Mouse (Mus musculus) intestine, embryonic 14.5 days (tissue): Measurements from ENCODE around the gene Rdh1. TPM values are rescaled to one million over a fixed set of nuclear protein-coding genes. Genes with fewer than 3 reads are reported as not detected.

Experiments used
- ATAC-seq: fragments of 200-750 bp; cut with Nextera tagmentation; replicated peaks from 2 replicates; pipeline ENCODE4 v1.8.0; 2017; ENCODE audit warnings: low read depth, moderate number of reproducible peaks, moderate TSS enrichment, moderate library complexity; ENCODE audit not compliant: low FRiP score, low TSS enrichment
- DNase-seq: peaks from one replicate; pipeline ENCODE4 v3.0.0-alpha.2; 2018; ENCODE audit warnings: low spot score
- H3K27ac ChIP-seq: fragments of 300-500 bp; sonication (generic); 2 replicates; pipeline ENCODE4 v1.5.1; 2014; ENCODE audit warnings: low read depth, mild to moderate bottlenecking, control low read depth
- H3K27me3 ChIP-seq: fragments of 300-500 bp; sonication (generic); replicated peaks from 2 replicates; pipeline ENCODE4 v1.6.1; 2014; ENCODE audit warnings: low read length, control low read depth; ENCODE audit not compliant: control insufficient read depth, insufficient read depth
- H3K36me3 ChIP-seq: fragments of 300-500 bp; sonication (generic); 2 replicates; pipeline ENCODE4 v1.6.1; 2014; ENCODE audit warnings: low read length, control low read depth; ENCODE audit not compliant: control insufficient read depth, insufficient read depth
- H3K4me1 ChIP-seq: fragments of 300-500 bp; sonication (generic); replicated peaks from 2 replicates; pipeline ENCODE4 v1.6.1; 2014; ENCODE audit warnings: low read length, control low read depth, mixed read lengths; ENCODE audit not compliant: control insufficient read depth, insufficient read depth
- H3K4me2 ChIP-seq: fragments of 300-500 bp; sonication (generic); 2 replicates; pipeline ENCODE4 v1.6.1; 2014; ENCODE audit warnings: low read length
- H3K4me3 ChIP-seq: fragments of 300-500 bp; sonication (generic); 2 replicates; pipeline ENCODE4 v1.5.1; 2014; ENCODE audit warnings: low read depth, low read length, control low read depth, mixed read lengths
- H3K9ac ChIP-seq: fragments of 300-500 bp; sonication (generic); 2 replicates; pipeline ENCODE4 v1.6.1; 2014; ENCODE audit warnings: mild to moderate bottlenecking, low read length
- H3K9me3 ChIP-seq: fragments of 300-500 bp; sonication (generic); 2 replicates; pipeline ENCODE4 v1.6.1; 2016; ENCODE audit warnings: low read length, control low read depth; ENCODE audit not compliant: control insufficient read depth
- WGBS: fragments of 180-500 bp; shearing (Covaris S2); extraction: QIAGEN DNeasy Blood & Tissue Kit; methylation state at CpG from one replicate; pipeline ENCODE4 v1.1.7; 2014; 5-methylcytosine and 5-hydroxymethylcytosine counted together
- polyA plus RNA-seq: library from polyadenylated mRNA; unstranded; fragments of >200 nt; fragmentation: Nextera tagmentation; extraction: Ambion mirVana; gene quantifications from 2 replicates; pipeline ENCODE4 v1.2.1, GENCODE M21; 2014

Gene Rdh1
- 0.07 TPM in 1 of 2 replicates, not detected in the other for polyA plus RNA-seq

GRCm38 (mm10) chr10:127759181-127760110 lies at the start of gene Rdh1, which contains the start of gene Rdh16f1:
Gene Rdh1, plus strand, starts transcription at chr10:127759721.
Gene Rdh16f1, plus strand, starts transcription at chr10:127759787.
- WGBS: 56% methylated on average over 9 of the region's 9 CpGs
- Histone ChIP-seq H3K4me3 (no peak within 1 kb of the TSS), H3K27me3 (no peaks in the 10 kb centered on the region), H3K9me3 (no peaks in the 10 kb centered on the region), H3K27ac (no peak within 1 kb of the TSS), H3K36me3 (no peaks in the 10 kb centered on the region), H3K4me2 (no peak within 1 kb of the TSS), H3K4me1 (peaks cover 5% of the 10 kb centered on the region; the same call in 1 of the 2 replicates), H3K9ac (no peak within 1 kb of the TSS)
- no peak for ATAC-seq
- DNase-seq: no peak

GRCm38 (mm10) chr10:127710331-127710730 lies 49.2 kb upstream of the Rdh1 start:
- DNase-seq: no peak
- no peak for ATAC-seq
- H3K4me2 ChIP-seq: no peak overlapping the region
- H3K27ac ChIP-seq: no peak overlapping the region
- H3K36me3 ChIP-seq: no peaks in the 10 kb centered on the region
- no peak overlapping the region for H3K9ac ChIP-seq
- H3K9me3 ChIP-seq: no peaks in the 10 kb centered on the region
- no peak overlapping the region for H3K4me3 ChIP-seq
- H3K4me1 ChIP-seq: peaks cover 2% of the 10 kb centered on the region; the same call in 1 of the 2 replicates
- H3K27me3 ChIP-seq: no peaks in the 10 kb centered on the region
- 77% methylated on average over 13 of the region's 13 CpGs for WGBS

DNA sequence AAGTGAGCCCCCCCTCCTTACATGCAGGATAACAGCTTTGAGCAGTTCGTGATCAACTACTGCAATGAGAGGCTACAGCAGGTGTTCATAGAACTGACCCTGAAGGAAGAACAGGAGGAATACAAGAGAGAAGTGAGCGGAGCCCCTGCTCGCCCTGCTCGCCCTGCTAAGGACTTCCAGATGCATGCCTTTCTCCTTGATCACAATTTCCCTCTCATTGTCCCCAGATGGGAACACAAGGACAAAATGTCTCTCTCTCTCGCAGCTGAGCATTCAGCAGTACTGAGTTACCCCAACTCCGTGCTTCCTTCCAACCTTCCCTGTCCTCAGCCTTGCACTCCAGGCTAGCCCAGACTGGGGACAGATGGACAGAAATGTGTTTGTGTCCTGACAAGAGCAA lies 46.8 kb upstream of the Rdh1 start:
- Histone ChIP-seq H3K27me3 (no peaks in the 10 kb centered on the region), H3K9ac (no peak overlapping the region), H3K4me2 (no peak overlapping the region), H3K9me3 (no peaks in the 10 kb centered on the region), H3K4me1 (no peaks in the 10 kb centered on the region), H3K27ac (no peak overlapping the region), H3K36me3 (no peaks in the 10 kb centered on the region), H3K4me3 (no peak overlapping the region)
- 81% methylated on average over 6 of the region's 6 CpGs for WGBS
- DNase-seq (no peak), ATAC-seq (no peak)

GRCm38 (mm10) chr10:127721671-127722418 lies 37.7 kb upstream of the Rdh1 start:
- Histone ChIP-seq H3K27ac (peak overlapping the region; percentile 92), H3K4me2 (peak overlapping the region; percentile 50), H3K36me3 (no peaks in the 10 kb centered on the region), H3K4me3 (peak overlapping the region; percentile 15), H3K9ac (peak overlapping the region; percentile 41; the same call in 1 of the 2 replicates), H3K4me1 (peaks cover 27% of the 10 kb centered on the region), H3K27me3 (0 out of 2 replicates have a peak, but pooled peaks cover 3% of the 10 kb centered on the region), H3K9me3 (no peaks in the 10 kb centered on the region)
- peak; percentile 67 for ATAC-seq
- 11% methylated on average over 20 of the region's 20 CpGs for WGBS
- peak; percentile 78 for DNase-seq

GRCm38 (mm10) chr10:127724178-127724577 lies 35.3 kb upstream of the Rdh1 start, which contains the start of gene Tac2:
Gene Tac2, plus strand, starts transcription at chr10:127724478.
- ATAC-seq (no peak), DNase-seq (no peak)
- Histone ChIP-seq H3K27me3 (0 out of 2 replicates have a peak, but pooled peaks cover 3% of the 10 kb centered on the region), H3K9me3 (no peaks in the 10 kb centered on the region), H3K4me3 (no peak within 1 kb of the TSS), H3K4me1 (peaks cover 27% of the 10 kb centered on the region), H3K27ac (no peak within 1 kb of the TSS), H3K4me2 (no peak within 1 kb of the TSS), H3K36me3 (no peaks in the 10 kb centered on the region), H3K9ac (no peak within 1 kb of the TSS)
- WGBS: 85% methylated on average over 3 of the region's 3 CpGs

DNA sequence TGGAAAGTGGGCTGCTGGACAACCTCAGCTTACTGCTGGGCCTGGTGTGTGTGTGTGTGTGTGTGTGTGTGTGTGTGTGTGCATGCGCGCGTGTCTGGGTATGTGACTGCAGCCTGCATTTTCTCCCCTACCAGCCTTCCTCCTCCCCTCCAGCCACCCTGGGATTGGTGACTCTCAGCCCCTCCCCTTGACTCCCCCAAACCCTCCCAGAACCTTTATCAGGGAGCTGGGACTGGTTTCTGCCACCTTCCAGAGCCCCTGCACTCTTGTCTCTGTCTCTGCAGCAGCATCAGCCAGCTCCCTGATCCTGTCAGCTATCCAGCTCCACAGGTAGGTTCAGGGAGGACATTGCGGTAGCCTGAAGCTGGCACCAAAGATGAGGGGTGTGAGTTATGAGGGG lies 34.4 kb upstream of the Rdh1 start:
- Histone ChIP-seq H3K4me2 (no peak overlapping the region), H3K27ac (no peak overlapping the region), H3K36me3 (no peaks in the 10 kb centered on the region), H3K9ac (no peak overlapping the region), H3K27me3 (0 out of 2 replicates have a peak, but pooled peaks cover 3% of the 10 kb centered on the region), H3K4me3 (no peak overlapping the region), H3K4me1 (peaks cover 27% of the 10 kb centered on the region), H3K9me3 (no peaks in the 10 kb centered on the region)
- ATAC-seq (no peak), DNase-seq (no peak)
- 44% methylated on average over 4 of the region's 4 CpGs for WGBS

- WGBS: 77% methylated on average over 8 of the region's 8 CpGs
- no peaks in the 10 kb centered on the region for H3K36me3 ChIP-seq
- H3K4me2 ChIP-seq: no peak overlapping the region
- DNase-seq (no peak), ATAC-seq (no peak)
- H3K9ac ChIP-seq: no peak overlapping the region
- no peaks in the 10 kb centered on the region for H3K9me3 ChIP-seq
- H3K4me3 ChIP-seq: no peak overlapping the region
- peaks cover 11% of the 10 kb centered on the region for H3K4me1 ChIP-seq
- no peaks in the 10 kb centered on the region for H3K27me3 ChIP-seq
- no peak overlapping the region for H3K27ac ChIP-seq
Observed at GRCm38 (mm10) chr10:127728437-127728836, 31.1 kb upstream of the Rdh1 start.

DNA sequence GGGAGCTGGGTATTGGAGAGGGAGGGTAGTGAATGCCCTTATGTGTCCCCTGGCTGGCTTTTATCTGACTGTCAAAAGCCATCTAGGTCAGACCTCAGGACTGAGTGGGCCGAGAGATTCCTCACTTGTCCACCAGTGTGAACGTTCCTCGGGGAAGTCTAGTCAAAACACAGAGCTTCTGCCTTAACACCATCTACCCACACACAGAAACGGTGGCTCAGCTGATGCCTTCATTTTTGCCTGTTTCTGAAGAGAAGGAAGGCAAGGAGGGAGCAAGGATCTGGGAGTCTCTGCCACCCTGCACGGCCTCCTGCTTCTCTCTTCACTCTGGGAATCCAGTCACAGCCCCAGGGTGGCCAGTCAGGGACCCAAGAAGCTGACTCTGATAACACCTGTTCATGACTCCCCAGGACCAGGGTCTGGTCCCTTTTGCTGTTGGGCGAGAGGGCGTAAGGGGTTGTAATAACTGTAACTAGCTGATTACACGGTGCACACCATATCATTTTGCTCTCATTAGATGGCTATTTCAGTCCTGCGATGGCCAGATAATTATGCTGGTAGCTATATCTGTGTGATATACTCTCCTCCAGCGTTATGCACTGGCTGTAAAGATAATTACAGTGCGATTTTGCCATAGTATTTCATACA lies 29.1 kb upstream of the Rdh1 start:
- Histone ChIP-seq H3K36me3 (no peaks in the 10 kb centered on the region), H3K4me3 (no peak overlapping the region), H3K27me3 (no peaks in the 10 kb centered on the region), H3K4me1 (peaks cover 6% of the 10 kb centered on the region; the same call in 1 of the 2 replicates), H3K9ac (no peak overlapping the region), H3K4me2 (no peak overlapping the region), H3K9me3 (no peaks in the 10 kb centered on the region), H3K27ac (no peak overlapping the region)
- no peak for DNase-seq
- ATAC-seq: no peak
- 66% methylated on average over 11 of the region's 11 CpGs for WGBS
